ENCODE assay signal across 22 mouse cellular contexts in genomic region chr11:54064412-54064978, GRCm38 (mm10). TPM values are rescaled to one million over a fixed set of nuclear protein-coding genes. Genes with fewer than 3 reads are reported as not detected.
DNase-seq lines count a peak whose midpoint lies in the region; ATAC-seq lines count a peak whose summit lies in the region.
"Had no signal": no experiment of that assay in that cellular context is flagged by ENCODE, and none has a peak within 500 bp of the region (broad histone marks: within the 10 kb centered on the region; RNA-seq: fewer than 3 reads in every experiment).

No protein-coding gene starts in this region.

- ATAC-seq in cerebellum, adult (ENCODE audit: insufficient number of reproducible peaks, low FRiP score, low TSS enrichment), result no peak
- ATAC-seq in heart, embryonic 15.5 days (replicated peaks; ENCODE audit: insufficient number of reproducible peaks, insufficient read depth, low FRiP score, low read depth), result no peak
- ATAC-seq: forebrain, postnatal 0 days; intestine, postnatal 0 days; liver, embryonic 12.5 days had no signal

- peaks cover 83% of the 10 kb centered on the region for H3K4me1 ChIP-seq in heart, embryonic 15.5 days (replicated peaks)

- intact Hi-C loops in heart, postnatal 25 days (cut with DNase I), result loop anchor here (2.0 kb wide), 1 partner anchor 36 kb away; the partner anchor contains the start of gene Slc22a4

- peaks cover 51% of the 10 kb centered on the region for H3K27me3 ChIP-seq in heart, embryonic 15.5 days
- H3K27me3 ChIP-seq: CH12.LX; limb, embryonic 13.5 days had no signal

- DNase-seq in cerebellum, postnatal 14 days, result peak; percentile 26 to 45
- no peak for DNase-seq in heart, postnatal 25 days (ENCODE audit: low spot score)
- DNase-seq in testis, postnatal 14 days (ENCODE audit: low spot score), result peak; percentile 66
- DNase-seq in testis, postnatal 10 days (ENCODE audit: low spot score), result no peak
- no peak for DNase-seq in right cerebral cortex, adult 18-20 months
- DNase-seq: adrenal gland, adult 8-10 months; cerebellum, adult 9-10 months; forebrain, postnatal 0 days; kidney, postnatal 25 days; lung, adult 18-20 months; lung, postnatal 10 days had no signal

- WGBS in heart, embryonic 15.5 days, result 48% methylated on average over 3 of the region's 3 CpGs

- H3K4me3 ChIP-seq in heart, embryonic 15.5 days, result no peak overlapping the region
- H3K4me3 ChIP-seq: forebrain, embryonic 10.5 days; hindbrain, embryonic 12.5 days; limb, embryonic 13.5 days; liver, embryonic 12.5 days had no signal

- no peaks in the 10 kb centered on the region for H3K9me3 ChIP-seq in heart, embryonic 15.5 days (replicated peaks)
- H3K9me3 ChIP-seq: forebrain, embryonic 10.5 days; G1E; hindbrain, embryonic 12.5 days; limb, embryonic 13.5 days; liver, embryonic 12.5 days had no signal

- peak overlapping the region; percentile 23; the same call in 1 of the 2 replicates for H3K27ac ChIP-seq in heart, embryonic 15.5 days
- H3K27ac ChIP-seq: forebrain, embryonic 10.5 days; hindbrain, embryonic 12.5 days; limb, embryonic 13.5 days; liver, embryonic 12.5 days; stomach, postnatal 0 days had no signal

- H3K4me2 ChIP-seq in heart, embryonic 15.5 days, result no peak overlapping the region
- H3K4me2 ChIP-seq: hindbrain, embryonic 12.5 days; limb, embryonic 13.5 days; liver, embryonic 12.5 days; midbrain, embryonic 11.5 days had no signal

- no peaks in the 10 kb centered on the region for H3K36me3 ChIP-seq in heart, embryonic 15.5 days
- H3K36me3 ChIP-seq: G1E; hindbrain, embryonic 12.5 days; liver, embryonic 12.5 days had no signal

- H3K9ac ChIP-seq in heart, embryonic 15.5 days, result no peak overlapping the region
- H3K9ac ChIP-seq: forebrain, postnatal 0 days; hindbrain, embryonic 12.5 days; limb, embryonic 13.5 days; liver, embryonic 12.5 days had no signal

RNA-seq across cellular contexts. Expression of gene Pdlim4, which starts 4.3 kb away (rescaled TPM):
- polyA plus RNA-seq in heart, embryonic 15.5 days (2015; fragmentation: Nextera tagmentation; extraction: Ambion mirVana), result 11.4 and 20.8 TPM in 2 replicates
- total RNA-seq in heart, postnatal 25 days (2021), result 10 to 100 TPM; 34.4 to 42.1 TPM
- total RNA-seq: CH12.LX had no signal
- polyA plus RNA-seq: G1E had no signal

RNA-seq across cellular contexts. Expression of gene P4ha2, which starts 35.4 kb away (rescaled TPM):
- 46.0 and 54.6 TPM in 2 replicates for polyA plus RNA-seq in heart, embryonic 15.5 days (2015; fragmentation: Nextera tagmentation; extraction: Ambion mirVana)
- 10 to 100 TPM; 56.6 to 61.7 TPM for total RNA-seq in heart, postnatal 25 days (2021)
- polyA plus RNA-seq: G1E had no signal

RNA-seq across cellular contexts. Expression of gene Slc22a4, which starts 36.6 kb away (rescaled TPM):
- polyA plus RNA-seq in heart, embryonic 15.5 days (2015; fragmentation: Nextera tagmentation; extraction: Ambion mirVana), result 0.83 and 1.1 TPM in 2 replicates
- total RNA-seq in heart, postnatal 25 days (2021), result 1 to 10 TPM; 5.0 to 5.7 TPM
- total RNA-seq: CH12.LX, G1E had no signal
- polyA plus RNA-seq: G1E had no signal

Comparison
In these comparisons a context has a peak if more than half of its experiments do, and no peak if none do; other contexts are left out.
1. DNase-seq: peak in cerebellum, postnatal 14 days (2 of 2) and testis, postnatal 14 days (single experiment); none in heart, postnatal 25 days (single experiment), testis, postnatal 10 days (single experiment) and right cerebral cortex, adult 18-20 months (single experiment).